Comparison of ENCODE assay signal across 15 mouse cellular contexts in genomic region chr2:12925643-12926042, GRCm38 (mm10).
"Had no signal": no experiment of that assay in that cellular context is flagged by ENCODE, and none has a peak within 500 bp of the region (broad histone marks: within the 10 kb centered on the region; RNA-seq: fewer than 3 reads in every experiment).

No protein-coding gene starts in this region.

- H3K9ac ChIP-seq: intestine, embryonic 15.5 days; lung, embryonic 15.5 days; midbrain, embryonic 12.5 days; stomach, embryonic 15.5 days had no signal

- H3K27me3 ChIP-seq: intestine, embryonic 15.5 days; lung, embryonic 15.5 days; midbrain, embryonic 12.5 days; stomach, embryonic 15.5 days had no signal

- H3K27ac ChIP-seq: hindbrain, postnatal 0 days; intestine, embryonic 15.5 days; left cerebral cortex, adult 2 months; limb, embryonic 10.5 days; lung, embryonic 15.5 days; macrophage; midbrain, embryonic 12.5 days; stomach, embryonic 15.5 days had no signal

- H3K4me3 ChIP-seq: intestine, embryonic 15.5 days; left cerebral cortex, adult 2 months; limb, embryonic 10.5 days; lung, embryonic 15.5 days; midbrain, embryonic 12.5 days; stomach, embryonic 15.5 days had no signal

- ATAC-seq: hindbrain, postnatal 0 days; intestine, embryonic 15.5 days; midbrain, embryonic 16.5 days had no signal

- H3K9me3 ChIP-seq: intestine, embryonic 15.5 days; limb, embryonic 10.5 days; lung, embryonic 15.5 days; midbrain, embryonic 12.5 days; stomach, embryonic 15.5 days had no signal

- H3K4me1 ChIP-seq: stomach, embryonic 15.5 days had no signal

- H3K4me2 ChIP-seq: midbrain, embryonic 12.5 days had no signal

- H3K36me3 ChIP-seq: intestine, embryonic 15.5 days; limb, embryonic 10.5 days; lung, embryonic 15.5 days; midbrain, embryonic 12.5 days; stomach, embryonic 15.5 days had no signal

- DNase-seq: kidney, adult 8-10 months; kidney, postnatal 25 days; lung, postnatal 14 days; right cerebral cortex, postnatal 14 days; thymus, adult 2 months; thymus, postnatal 36 days had no signal
